Mouse (Mus musculus) cerebellum, postnatal 4 days (tissue): Measurements from ENCODE around the gene Aldob.

ENCODE experiments used
- DNase-seq, 2 experiments: peaks; one replicate each; pipeline ENCODE4 v3.0.0; 2022; ENCODE audit warnings: low spot score in 2 of 2, mixed read lengths in 1 of 2

The Aldob gene

GRCm38 (mm10) chr4:49549383-49549782, at the start of gene Aldob:
Gene Aldob, minus strand, starts transcription at chr4:49549546.
- no peak for DNase-seq

- peak; percentile 38 to 75 for DNase-seq
These were observed 48.1 kb upstream of the Aldob start, which contains the start of gene Tmem246 for GRCm38 (mm10) chr4:49597183-49598100. Gene Tmem246, minus strand, starts transcription at chr4:49597876.

GRCm38 (mm10) chr4:49596846-49597182, 47.5 kb upstream of the Aldob start:
- peak in 1 of 2 experiments; percentile 39 for DNase-seq

- no peak for DNase-seq
These were observed 40.8 kb upstream of the Aldob start for GRCm38 (mm10) chr4:49590152-49590551.

GRCm38 (mm10) chr4:49586811-49587210, 37.5 kb upstream of the Aldob start:
- DNase-seq: no peak

- no peak for DNase-seq
These were observed 36.3 kb upstream of the Aldob start for GRCm38 (mm10) chr4:49585524-49586101.

- no peak for DNase-seq
These were observed 34.9 kb upstream of the Aldob start for GRCm38 (mm10) chr4:49583965-49584831.

- DNase-seq: no peak
These were observed 31.9 kb upstream of the Aldob start for GRCm38 (mm10) chr4:49581256-49581655.

- no peak for DNase-seq
These were observed 22.8 kb upstream of the Aldob start for GRCm38 (mm10) chr4:49572194-49572593.

- DNase-seq: peak in 1 of 2 experiments; percentile 47
These were observed 18.3 kb upstream of the Aldob start for GRCm38 (mm10) chr4:49567613-49568012.

- peak; percentile 21 to 74 for DNase-seq
These were observed 10.8 kb upstream of the Aldob start for GRCm38 (mm10) chr4:49559915-49560772.

- no peak for DNase-seq
These were observed 8.8 kb upstream of the Aldob start for GRCm38 (mm10) chr4:49558181-49558580.

- no peak for DNase-seq
These were observed 8.0 kb upstream of the Aldob start for GRCm38 (mm10) chr4:49557375-49557774.

- DNase-seq: no peak
These were observed 4.0 kb upstream of the Aldob start for GRCm38 (mm10) chr4:49553380-49553779.

GRCm38 (mm10) chr4:49547544-49548219, 1.7 kb downstream of the Aldob start:
- no peak for DNase-seq

GRCm38 (mm10) chr4:49546873-49547543, 2.3 kb downstream of the Aldob start:
- no peak for DNase-seq

GRCm38 (mm10) chr4:49546026-49546425, 3.3 kb downstream of the Aldob start:
- DNase-seq: no peak

GRCm38 (mm10) chr4:49540966-49541365, 8.4 kb downstream of the Aldob start:
- DNase-seq: no peak

- DNase-seq: no peak
These were observed 9.7 kb downstream of the Aldob start for GRCm38 (mm10) chr4:49539665-49540064.

- DNase-seq: no peak
These were observed 12.7 kb downstream of the Aldob start for GRCm38 (mm10) chr4:49536671-49537070.
